Mouse (Mus musculus): Measurements from ENCODE around the gene Nppa. TPM values are rescaled to one million over a fixed set of nuclear protein-coding genes. Genes with fewer than 3 reads are reported as not detected.

Gene Nppa
- total and polyA plus RNA-seq, 3 experiments = 0.26 TPM; not detected in 2

Other genes starting within 250 kb of the Nppa start
- 1.4 and 2.2 TPM in 2 replicates for gene Zfp984, start 190.9 kb upstream of the Nppa start, total RNA-seq (2012; rRNA removed)
- under 1 TPM in 1 of 2 experiments, not detected in 1; 0.92 TPM for gene Zfp984, start 190.9 kb upstream of the Nppa start, polyA plus RNA-seq (2012; ENCODE audit: insufficient read depth in 1 of 2, insufficient read length in 2 of 2, low read depth in 1 of 2, low replicate concordance in 2 of 2, missing spikeins in 1 of 2)
- 3.3 and 4.7 TPM in 2 replicates for gene Zfp933, start 152.4 kb upstream of the Nppa start, total RNA-seq (2012; rRNA removed)
- 100 to 1,000 TPM in 1 of 2 experiments, 1 to 10 TPM in 1; 4.0 to 353 TPM for gene Zfp933, start 152.4 kb upstream of the Nppa start, polyA plus RNA-seq (2012; ENCODE audit: insufficient read depth in 1 of 2, insufficient read length in 2 of 2, low read depth in 1 of 2, low replicate concordance in 2 of 2, missing spikeins in 1 of 2)
- 19.0 and 22.8 TPM in 2 replicates for gene Miip, start 131.9 kb upstream of the Nppa start, total RNA-seq (2012; rRNA removed)
- gene Miip, start 131.9 kb upstream of the Nppa start, polyA plus RNA-seq (2012; ENCODE audit: insufficient read depth in 1 of 2, insufficient read length in 2 of 2, low read depth in 1 of 2, low replicate concordance in 2 of 2, missing spikeins in 1 of 2) = 10 to 100 TPM in 1 of 2 experiments, not detected in 1; 31.4 TPM
- 3.0 and 3.8 TPM in 2 replicates for gene Fv1, start 131.7 kb upstream of the Nppa start, total RNA-seq (2012; rRNA removed)
- 1 to 10 TPM in 1 of 2 experiments, not detected in 1; 4.6 TPM for gene Fv1, start 131.7 kb upstream of the Nppa start, polyA plus RNA-seq (2012; ENCODE audit: insufficient read depth in 1 of 2, insufficient read length in 2 of 2, low read depth in 1 of 2, low replicate concordance in 2 of 2, missing spikeins in 1 of 2)
- gene Mfn2, start 96.0 kb upstream of the Nppa start, total RNA-seq (2012; rRNA removed) = 16.0 and 19.0 TPM in 2 replicates
- gene Mfn2, start 96.0 kb upstream of the Nppa start, polyA plus RNA-seq (2012; ENCODE audit: insufficient read depth in 1 of 2, insufficient read length in 2 of 2, low read depth in 1 of 2, low replicate concordance in 2 of 2, missing spikeins in 1 of 2) = 10 to 100 TPM in 1 of 2 experiments, not detected in 1; 32.8 TPM
- 7.2 and 8.2 TPM in 2 replicates for gene Plod1, start 64.0 kb upstream of the Nppa start, total RNA-seq (2012; rRNA removed)
- 10 to 100 TPM in 1 of 2 experiments, not detected in 1; 20.8 TPM for gene Plod1, start 64.0 kb upstream of the Nppa start, polyA plus RNA-seq (2012; ENCODE audit: insufficient read depth in 1 of 2, insufficient read length in 2 of 2, low read depth in 1 of 2, low replicate concordance in 2 of 2, missing spikeins in 1 of 2)
- gene 2510039O18Rik, start 59.8 kb upstream of the Nppa start, total RNA-seq (2012; rRNA removed) = 41.3 and 48.3 TPM in 2 replicates
- 10 to 100 TPM in 1 of 2 experiments, not detected in 1; 59.9 TPM for gene 2510039O18Rik, start 59.8 kb upstream of the Nppa start, polyA plus RNA-seq (2012; ENCODE audit: insufficient read depth in 1 of 2, insufficient read length in 2 of 2, low read depth in 1 of 2, low replicate concordance in 2 of 2, missing spikeins in 1 of 2)
- not detected in 2 replicates for gene Nppb, start 14.9 kb upstream of the Nppa start, total RNA-seq (2012; rRNA removed)
- not detected for gene Nppb, start 14.9 kb upstream of the Nppa start, polyA plus RNA-seq (2012; ENCODE audit: insufficient read depth in 1 of 2, insufficient read length in 2 of 2, low read depth in 1 of 2, low replicate concordance in 2 of 2, missing spikeins in 1 of 2)
- 5.8 and 8.2 TPM in 2 replicates for gene Clcn6, start 38.1 kb downstream of the Nppa start, total RNA-seq (2012; rRNA removed)
- gene Clcn6, start 38.1 kb downstream of the Nppa start, polyA plus RNA-seq (2012; ENCODE audit: insufficient read depth in 1 of 2, insufficient read length in 2 of 2, low read depth in 1 of 2, low replicate concordance in 2 of 2, missing spikeins in 1 of 2) = 10 to 100 TPM in 1 of 2 experiments, not detected in 1; 17.5 TPM
- 7.4 and 12.4 TPM in 2 replicates for gene Mthfr, start 38.4 kb downstream of the Nppa start, total RNA-seq (2012; rRNA removed)
- 10 to 100 TPM in 1 of 2 experiments, not detected in 1; 15.5 TPM for gene Mthfr, start 38.4 kb downstream of the Nppa start, polyA plus RNA-seq (2012; ENCODE audit: insufficient read depth in 1 of 2, insufficient read length in 2 of 2, low read depth in 1 of 2, low replicate concordance in 2 of 2, missing spikeins in 1 of 2)
- 5.0 and 6.4 TPM in 2 replicates for gene Agtrap, start 87.3 kb downstream of the Nppa start, total RNA-seq (2012; rRNA removed)
- gene Agtrap, start 87.3 kb downstream of the Nppa start, polyA plus RNA-seq (2012; ENCODE audit: insufficient read depth in 1 of 2, insufficient read length in 2 of 2, low read depth in 1 of 2, low replicate concordance in 2 of 2, missing spikeins in 1 of 2) = 10 to 100 TPM in 1 of 2 experiments, not detected in 1; 16.0 TPM
- 28.4 and 28.6 TPM in 2 replicates for gene Mad2l2, start 129.7 kb downstream of the Nppa start, total RNA-seq (2012; rRNA removed)
- gene Mad2l2, start 129.7 kb downstream of the Nppa start, polyA plus RNA-seq (2012; ENCODE audit: insufficient read depth in 1 of 2, insufficient read length in 2 of 2, low read depth in 1 of 2, low replicate concordance in 2 of 2, missing spikeins in 1 of 2) = 10 to 100 TPM in 1 of 2 experiments, not detected in 1; 44.8 TPM
- 0.03 and 0.08 TPM in 2 replicates for gene Draxin, start 130.0 kb downstream of the Nppa start, total RNA-seq (2012; rRNA removed)
- under 1 TPM in 1 of 2 experiments, not detected in 1; 0.17 TPM for gene Draxin, start 130.0 kb downstream of the Nppa start, polyA plus RNA-seq (2012; ENCODE audit: insufficient read depth in 1 of 2, insufficient read length in 2 of 2, low read depth in 1 of 2, low replicate concordance in 2 of 2, missing spikeins in 1 of 2)
- gene Fbxo6, start 151.4 kb downstream of the Nppa start, total RNA-seq (2012; rRNA removed) = 35.1 and 37.3 TPM in 2 replicates
- 10 to 100 TPM in 1 of 2 experiments, not detected in 1; 62.6 TPM for gene Fbxo6, start 151.4 kb downstream of the Nppa start, polyA plus RNA-seq (2012; ENCODE audit: insufficient read depth in 1 of 2, insufficient read length in 2 of 2, low read depth in 1 of 2, low replicate concordance in 2 of 2, missing spikeins in 1 of 2)
- gene Fbxo44, start 159.8 kb downstream of the Nppa start, total RNA-seq (2012; rRNA removed) = 2.3 and 3.2 TPM in 2 replicates
- gene Fbxo44, start 159.8 kb downstream of the Nppa start, polyA plus RNA-seq (2012; ENCODE audit: insufficient read depth in 1 of 2, insufficient read length in 2 of 2, low read depth in 1 of 2, low replicate concordance in 2 of 2, missing spikeins in 1 of 2) = 1 to 10 TPM in 1 of 2 experiments, not detected in 1; 6.2 TPM
- gene Fbxo2, start 159.9 kb downstream of the Nppa start, total RNA-seq (2012; rRNA removed) = 0.35 and 0.46 TPM in 2 replicates
- 1 to 10 TPM in 1 of 2 experiments, not detected in 1; 2.7 TPM for gene Fbxo2, start 159.9 kb downstream of the Nppa start, polyA plus RNA-seq (2012; ENCODE audit: insufficient read depth in 1 of 2, insufficient read length in 2 of 2, low read depth in 1 of 2, low replicate concordance in 2 of 2, missing spikeins in 1 of 2)